Mouse (Mus musculus) kidney, postnatal 0 days (tissue): Measurements from ENCODE around the gene Ino80. TPM values are rescaled to one million over a fixed set of nuclear protein-coding genes. Genes with fewer than 3 reads are reported as not detected.

Experiments used
- ATAC-seq: fragments of 200-750 bp; cut with Nextera tagmentation; replicated peaks from 2 replicates; pipeline ENCODE4 v1.8.0; 2017; ENCODE audit warnings: low read depth, moderate number of reproducible peaks, moderate TSS enrichment, moderate library complexity; ENCODE audit not compliant: low FRiP score
- DNase-seq: peaks from one replicate; pipeline ENCODE4 v3.0.0-alpha.2; 2016; ENCODE audit warnings: low spot score
- H3K27ac ChIP-seq: fragments of 300-500 bp; sonication (generic); 2 replicates; pipeline ENCODE4 v1.5.1; 2014; ENCODE audit warnings: mild to moderate bottlenecking
- H3K27me3 ChIP-seq: fragments of 300-500 bp; sonication (generic); 2 replicates; pipeline ENCODE4 v1.6.1; 2014; ENCODE audit warnings: low read length, mixed read lengths; ENCODE audit not compliant: insufficient read depth
- H3K36me3 ChIP-seq: fragments of 300-500 bp; sonication (generic); 2 replicates; pipeline ENCODE4 v1.6.1; 2014; ENCODE audit warnings: low read length, mixed read lengths; ENCODE audit not compliant: insufficient read depth
- H3K4me1 ChIP-seq: fragments of 300-500 bp; sonication (generic); replicated peaks from 2 replicates; pipeline ENCODE4 v1.6.1; 2014; ENCODE audit warnings: antibody characterized with exemption, low read length, mixed read lengths; ENCODE audit not compliant: insufficient read depth
- H3K4me2 ChIP-seq: fragments of 300-500 bp; sonication (generic); 2 replicates; pipeline ENCODE4 v1.6.1; 2014; ENCODE audit warnings: mild to moderate bottlenecking, low read length, moderate library complexity, mixed read lengths
- H3K4me3 ChIP-seq: fragments of 300-500 bp; sonication (generic); replicated peaks from 2 replicates; pipeline ENCODE4 v1.5.1; 2014; ENCODE audit warnings: low read depth, low read length
- H3K9ac ChIP-seq: fragments of 300-500 bp; sonication (generic); 2 replicates; pipeline ENCODE4 v1.6.1; 2014; ENCODE audit warnings: low read depth, low read length
- H3K9me3 ChIP-seq: fragments of 300-500 bp; sonication (generic); replicated peaks from 2 replicates; pipeline ENCODE4 v1.6.1; 2016; ENCODE audit warnings: low read length, inconsistent platforms, mixed read lengths
- CTCF ChIP-seq: IDR thresholded peaks from 2 replicates; pipeline ENCODE4 v1.5.1; 2016; ENCODE audit warnings: antibody characterized with exemption, low read depth, mild to moderate bottlenecking, moderate library complexity
- WGBS: fragments of 180-500 bp; shearing (Covaris S2); extraction: QIAGEN DNeasy Blood & Tissue Kit; methylation state at CpG from one replicate; pipeline ENCODE4 v1.1.7; 2014; 5-methylcytosine and 5-hydroxymethylcytosine counted together
- polyA plus RNA-seq: library from polyadenylated mRNA; unstranded; fragments of >200 nt; fragmentation: Nextera tagmentation; extraction: Ambion mirVana; gene quantifications from 2 replicates; pipeline ENCODE4 v1.2.1, GENCODE M21; 2015

Gene Ino80
- polyA plus RNA-seq, 1 experiment from 2014 or later, result 3.5 TPM

- no peak for TF ChIP-seq CTCF
- no peak for DNase-seq
- H3K27me3 ChIP-seq, result no peaks in the 10 kb centered on the region
Observed at GRCm38 (mm10) chr2:119389992-119390391, 87.5 kb downstream of the Ino80 start.

GRCm38 (mm10) chr2:119388266-119388665 is 89.2 kb downstream of the Ino80 start:
- Histone ChIP-seq H3K4me2 (no peak overlapping the region), H3K36me3 (peaks cover 30% of the 10 kb centered on the region), H3K27ac (no peak overlapping the region), H3K4me3 (no peak overlapping the region), H3K4me1 (no peaks in the 10 kb centered on the region), H3K27me3 (no peaks in the 10 kb centered on the region), H3K9me3 (no peaks in the 10 kb centered on the region), H3K9ac (no peak overlapping the region)
- 70% methylated on average over 1 of the region's 1 CpGs for WGBS
- TF ChIP-seq CTCF, result no peak
- DNase-seq (no peak), ATAC-seq (no peak)

More at GRCm38 (mm10) chr2:119389992-119390391, 87.5 kb downstream of the Ino80 start:
- no peak for ATAC-seq
- Histone ChIP-seq H3K9ac (no peak overlapping the region), H3K4me3 (no peak overlapping the region), H3K9me3 (no peaks in the 10 kb centered on the region), H3K27ac (no peak overlapping the region), H3K4me2 (no peak overlapping the region), H3K36me3 (peaks cover 35% of the 10 kb centered on the region), H3K4me1 (no peaks in the 10 kb centered on the region)
- WGBS, result 89% methylated on average over 4 of the region's 4 CpGs

GRCm38 (mm10) chr2:119379455-119379854 is 98.0 kb downstream of the Ino80 start:
- H3K27me3 ChIP-seq, result no peaks in the 10 kb centered on the region
- no peak overlapping the region for H3K9ac ChIP-seq
- H3K27ac ChIP-seq, result no peak overlapping the region
- no peak overlapping the region for H3K4me2 ChIP-seq
- DNase-seq (no peak), ATAC-seq (no peak)
- WGBS, result 88% methylated on average over 3 of the region's 3 CpGs
- peaks cover 68% of the 10 kb centered on the region for H3K36me3 ChIP-seq
- no peak for TF ChIP-seq CTCF
- no peaks in the 10 kb centered on the region for H3K9me3 ChIP-seq
- no peaks in the 10 kb centered on the region for H3K4me1 ChIP-seq
- no peak overlapping the region for H3K4me3 ChIP-seq

- Histone ChIP-seq H3K9ac (no peak overlapping the region), H3K4me1 (no peaks in the 10 kb centered on the region), H3K4me3 (no peak overlapping the region), H3K27me3 (no peaks in the 10 kb centered on the region), H3K4me2 (no peak overlapping the region), H3K9me3 (no peaks in the 10 kb centered on the region), H3K36me3 (peaks cover 69% of the 10 kb centered on the region), H3K27ac (peak overlapping the region; percentile 66; the same call in 1 of the 2 replicates)
- WGBS, result 70% methylated on average over 3 of the region's 3 CpGs
- TF ChIP-seq CTCF, result no peak
- ATAC-seq (no peak), DNase-seq (no peak)
Observed at GRCm38 (mm10) chr2:119377826-119378225, 99.7 kb downstream of the Ino80 start.

DNA sequence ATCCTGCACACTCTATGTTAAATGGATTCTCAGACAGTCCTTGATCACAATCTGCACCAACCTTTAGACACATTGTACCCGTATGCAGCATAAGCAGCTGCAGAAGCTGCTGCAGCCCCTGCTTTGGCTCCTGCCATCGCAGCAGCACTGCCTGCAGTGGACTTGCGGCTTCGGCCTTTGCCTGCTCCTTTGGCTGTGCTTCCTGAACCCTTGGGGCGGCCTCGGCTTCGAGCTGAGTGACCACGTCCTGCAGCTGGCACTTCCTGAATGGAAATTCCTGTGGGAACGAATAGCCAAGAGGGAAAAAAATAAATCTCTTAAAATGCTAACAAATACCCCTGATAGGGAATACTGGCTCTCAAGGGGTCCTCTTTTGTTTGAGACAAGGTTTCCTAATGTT is 100.2 kb downstream of the Ino80 start:
- Histone ChIP-seq H3K9ac (no peak overlapping the region), H3K36me3 (peaks cover 68% of the 10 kb centered on the region), H3K27ac (peak overlapping the region; percentile 66; the same call in 1 of the 2 replicates), H3K4me1 (no peaks in the 10 kb centered on the region), H3K9me3 (no peaks in the 10 kb centered on the region), H3K4me2 (no peak overlapping the region), H3K4me3 (no peak overlapping the region), H3K27me3 (no peaks in the 10 kb centered on the region)
- 69% methylated on average over 9 of the region's 9 CpGs for WGBS
- DNase-seq, result peak; percentile 12
- ATAC-seq, result no peak
- TF ChIP-seq CTCF, result no peak

GRCm38 (mm10) chr2:119370116-119370515 is 107.4 kb downstream of the Ino80 start:
- H3K9ac ChIP-seq, result no peak overlapping the region
- H3K4me3 ChIP-seq, result no peak overlapping the region
- no peak overlapping the region for H3K4me2 ChIP-seq
- no peak for DNase-seq
- no peak for ATAC-seq
- no peaks in the 10 kb centered on the region for H3K4me1 ChIP-seq
- H3K27ac ChIP-seq, result no peak overlapping the region
- H3K9me3 ChIP-seq, result no peaks in the 10 kb centered on the region
- no peak for TF ChIP-seq CTCF
- no peaks in the 10 kb centered on the region for H3K27me3 ChIP-seq
- H3K36me3 ChIP-seq, result peaks cover 31% of the 10 kb centered on the region
- WGBS, result 92% methylated on average over 10 of the region's 10 CpGs

- no peak for DNase-seq
- Histone ChIP-seq H3K36me3 (peaks cover 16% of the 10 kb centered on the region), H3K9me3 (no peaks in the 10 kb centered on the region), H3K27me3 (no peaks in the 10 kb centered on the region), H3K4me1 (no peaks in the 10 kb centered on the region), H3K4me3 (no peak overlapping the region), H3K27ac (no peak overlapping the region), H3K9ac (no peak overlapping the region), H3K4me2 (no peak overlapping the region)
- ATAC-seq, result no peak
- no peak for TF ChIP-seq CTCF
- 76% methylated on average over 3 of the region's 3 CpGs for WGBS
Observed at GRCm38 (mm10) chr2:119367346-119367745, 110.1 kb downstream of the Ino80 start.
